Mouse (Mus musculus) erythroid progenitor cell, adult 5-6 weeks (primary cell): ENCODE results near the gene Map4k4. TPM values are rescaled to one million over a fixed set of nuclear protein-coding genes. Genes with fewer than 3 reads are reported as not detected.

Experiments used
- ATAC-seq: replicated peaks from 2 replicates; pipeline ENCODE4 v1.8.0; 2016; ENCODE audit warnings: moderate number of reproducible peaks, mild to moderate bottlenecking, moderate TSS enrichment, inconsistent platforms; ENCODE audit not compliant: poor library complexity, low FRiP score, severe bottlenecking
- total RNA-seq, 2 experiments: library from RNA; stranded (forward) in 1 of 2; stranded (reverse) in 1 of 2; fragments of 150-400 nt in 1 of 2; fragments of 186-747, 209-891 nt in 1 of 2; gene quantifications; 2 replicates each; pipeline versions ENCODE4 v1.2.3 to v1.2.4; 2015 to 2017; ENCODE audit warnings: low replicate concordance in 2 of 2

Gene Map4k4
- total RNA-seq, 2 experiments from 2014 or later: 28.1 to 28.7 TPM

DNA sequence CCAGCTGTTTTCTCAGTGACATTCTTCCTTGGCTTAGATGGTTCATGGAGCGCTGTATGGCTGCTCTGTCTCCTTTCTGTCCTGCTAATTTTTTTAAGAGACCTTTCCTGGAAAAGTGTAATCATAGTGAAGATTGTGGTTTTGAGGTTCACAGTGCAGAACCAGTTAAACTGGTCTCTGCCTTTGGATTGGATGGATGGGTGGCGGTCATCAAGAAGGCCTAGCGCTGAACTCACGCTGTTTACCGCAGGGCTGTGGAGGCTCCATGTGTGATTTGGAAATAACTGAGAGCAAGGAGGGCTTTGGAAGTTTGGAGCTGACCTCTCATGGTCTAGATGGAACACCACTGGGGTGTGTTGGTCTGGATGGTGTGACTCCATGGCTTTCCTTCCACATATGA, 56.0 kb downstream of the Map4k4 start:
- ATAC-seq: no peak

DNA sequence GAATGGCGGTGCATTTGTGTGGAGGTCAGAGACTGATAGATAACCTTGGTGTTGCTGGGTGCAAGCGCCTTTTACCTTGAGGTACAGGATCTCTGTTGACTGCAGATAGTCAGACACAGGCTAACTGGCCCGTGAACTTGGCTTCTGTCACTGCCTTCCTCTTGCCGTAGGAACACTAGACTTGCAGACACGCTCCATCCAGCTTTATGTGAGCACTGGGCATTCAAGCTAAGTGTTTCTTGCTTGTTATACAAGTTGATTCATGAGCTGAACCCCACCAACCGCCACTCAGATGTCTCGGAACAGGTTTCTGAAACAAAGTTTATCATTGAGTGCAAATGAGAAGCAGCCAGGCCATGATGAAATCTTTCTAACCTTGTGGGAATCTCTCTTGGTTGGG, 57.3 kb downstream of the Map4k4 start:
- no peak for ATAC-seq

DNA sequence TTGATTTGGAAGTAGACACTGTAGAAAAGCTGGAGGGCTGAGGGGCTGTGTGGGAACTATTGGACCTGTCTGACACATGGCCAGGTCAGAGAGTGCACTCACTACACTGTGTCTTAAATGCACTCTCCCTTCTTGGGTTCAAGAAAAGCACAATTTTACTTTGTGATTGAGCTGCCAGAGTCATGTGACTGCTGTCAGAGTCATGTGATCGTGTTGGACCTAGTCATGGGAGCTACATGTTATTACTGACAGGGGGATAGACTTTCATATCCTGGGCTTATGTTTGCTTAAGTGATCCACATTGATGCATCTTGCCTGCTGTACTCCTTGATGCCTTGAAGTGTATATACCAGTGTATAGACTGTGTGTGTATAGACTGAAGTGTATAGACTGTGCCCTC, 59.9 kb downstream of the Map4k4 start:
- no peak for ATAC-seq

DNA sequence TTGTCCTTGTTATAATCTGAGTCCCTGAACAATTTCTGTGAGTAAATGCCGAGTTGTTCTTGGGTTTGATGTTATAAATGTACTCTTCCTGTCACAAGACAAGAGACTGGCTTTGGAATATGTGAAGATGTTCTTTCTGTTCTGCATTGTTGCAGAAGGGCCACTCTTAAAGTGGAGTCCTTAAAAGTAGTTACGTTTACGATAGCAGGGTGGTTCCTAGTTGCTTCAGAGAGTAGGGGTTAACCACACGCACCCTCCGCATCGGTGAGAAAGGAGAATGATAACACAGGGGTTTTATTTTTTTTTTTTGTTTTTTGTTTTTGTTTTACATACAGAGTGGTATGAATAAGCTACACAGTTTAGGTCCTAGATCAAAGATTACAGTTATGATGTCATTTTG, 60.4 kb downstream of the Map4k4 start:
- no peak for ATAC-seq

DNA sequence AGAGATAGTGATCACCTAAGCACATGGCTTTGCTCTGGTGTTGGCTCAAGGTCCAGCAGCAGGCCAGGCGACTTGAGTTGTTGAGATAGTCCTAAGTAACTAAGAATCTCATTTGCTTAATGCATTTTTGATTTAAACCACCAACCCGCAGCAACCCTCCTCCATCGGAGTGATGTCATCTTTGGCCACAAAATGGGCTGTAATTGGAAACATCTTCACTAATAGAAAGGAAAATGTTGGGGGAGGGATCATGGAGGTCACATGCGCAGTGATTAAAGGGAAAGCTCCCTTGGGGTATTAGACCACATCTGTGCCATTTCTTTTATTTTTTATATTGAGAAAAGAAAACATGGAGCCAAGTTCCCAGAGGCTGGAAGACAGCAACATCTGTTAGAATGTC, 61.6 kb downstream of the Map4k4 start:
- ATAC-seq: no peak

DNA sequence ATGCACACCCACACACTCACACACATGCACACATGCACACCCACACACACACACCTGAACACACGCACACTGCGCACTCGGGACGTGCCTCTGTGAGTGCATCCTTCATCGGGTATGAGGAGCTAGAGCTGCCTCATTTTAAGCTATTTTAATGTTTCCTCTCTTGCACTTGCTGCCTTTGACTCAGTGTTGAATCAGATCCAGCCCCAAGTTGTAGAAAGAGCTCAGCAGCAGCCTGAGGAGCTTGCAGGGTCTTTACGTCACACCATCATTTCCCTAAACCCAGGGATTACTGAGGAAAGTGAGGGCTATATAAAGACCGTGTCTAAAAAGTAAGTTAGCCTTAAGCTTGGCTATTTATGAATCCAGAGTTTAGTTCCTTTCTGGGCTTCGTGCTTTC, 62.1 kb downstream of the Map4k4 start:
- no peak for ATAC-seq

DNA sequence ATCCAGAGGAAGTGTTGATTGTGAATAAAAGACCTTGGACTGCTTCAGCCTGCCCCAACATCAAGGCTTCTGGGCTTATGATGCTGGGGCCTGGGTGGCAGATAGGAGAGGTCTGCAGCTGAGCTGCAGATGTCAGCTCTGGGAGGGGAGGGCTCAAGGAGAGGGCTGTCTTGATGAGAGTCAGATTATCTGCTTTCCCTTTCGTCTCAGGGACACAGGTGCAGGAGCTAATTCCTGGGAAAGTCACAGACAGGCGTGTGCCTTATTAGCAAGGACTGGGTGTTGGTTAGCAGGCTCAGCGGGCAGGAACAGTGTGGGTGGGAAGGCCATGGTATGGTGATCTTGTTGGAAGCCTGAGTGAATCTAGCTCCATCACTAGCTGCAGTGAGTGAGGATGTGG, 63.1 kb downstream of the Map4k4 start:
- 0 out of 2 replicates have a peak, but pooled peaks have one; percentile 37 for ATAC-seq

DNA sequence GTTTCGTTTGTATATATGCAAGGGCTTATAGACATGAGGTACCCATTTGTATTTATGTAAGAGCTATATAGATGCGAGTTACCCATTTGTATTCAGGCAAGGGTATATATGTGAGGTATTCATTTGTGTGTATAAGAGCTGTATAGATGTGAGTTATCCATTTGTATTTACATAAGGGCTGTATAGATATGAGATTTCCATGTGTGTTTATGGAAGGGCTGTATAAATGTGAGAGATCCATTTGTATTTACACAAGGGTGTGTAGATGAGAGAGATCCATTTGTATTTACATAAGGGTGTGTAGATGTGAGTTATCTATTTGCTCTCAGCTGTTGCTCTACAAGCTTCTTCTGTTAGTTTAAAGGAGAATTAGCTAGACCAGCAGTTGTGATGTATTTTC, 63.7 kb downstream of the Map4k4 start:
- ATAC-seq: no peak

DNA sequence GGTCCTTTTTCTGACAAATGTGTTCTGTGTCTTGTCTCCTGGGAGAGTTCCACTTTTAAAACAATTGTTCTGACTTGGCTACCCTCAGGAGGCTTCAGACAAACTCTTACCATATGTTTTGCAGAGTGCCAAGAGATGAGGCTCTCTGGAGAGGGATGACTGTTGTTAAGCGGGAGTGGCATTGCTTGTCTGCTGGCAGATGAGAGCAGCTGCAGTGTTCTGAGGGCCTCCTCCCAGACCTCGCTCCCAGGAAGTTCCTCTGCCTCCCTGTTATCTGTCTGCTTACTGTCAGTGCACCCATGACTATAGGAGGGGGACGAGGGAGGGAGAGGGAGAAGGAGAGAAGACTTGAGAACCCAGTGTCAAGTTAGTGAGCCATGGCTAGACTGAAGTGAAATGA, 64.7 kb downstream of the Map4k4 start:
- ATAC-seq: no peak

DNA sequence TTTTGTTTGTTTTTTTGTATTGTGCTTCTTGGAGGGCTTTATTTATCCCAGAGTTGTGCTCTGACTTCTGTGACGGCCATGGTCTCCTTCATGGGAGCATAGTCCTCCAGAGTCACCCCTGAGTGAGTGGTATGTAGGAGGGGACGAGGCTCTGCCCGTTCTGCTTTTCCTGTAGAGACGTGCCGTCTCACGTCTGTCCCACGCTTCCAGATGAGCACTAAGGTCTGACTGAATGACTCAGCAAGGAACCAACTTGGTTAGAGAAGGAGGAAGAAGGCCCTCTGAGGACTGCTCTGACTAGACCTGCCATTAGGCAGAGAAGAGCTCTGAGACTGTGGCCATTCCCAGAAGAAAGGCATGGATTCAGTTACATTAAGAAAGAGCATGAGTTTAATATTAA, 68.3 kb downstream of the Map4k4 start:
- 0 out of 2 replicates have a peak, but pooled peaks have one; percentile 58 for ATAC-seq

DNA sequence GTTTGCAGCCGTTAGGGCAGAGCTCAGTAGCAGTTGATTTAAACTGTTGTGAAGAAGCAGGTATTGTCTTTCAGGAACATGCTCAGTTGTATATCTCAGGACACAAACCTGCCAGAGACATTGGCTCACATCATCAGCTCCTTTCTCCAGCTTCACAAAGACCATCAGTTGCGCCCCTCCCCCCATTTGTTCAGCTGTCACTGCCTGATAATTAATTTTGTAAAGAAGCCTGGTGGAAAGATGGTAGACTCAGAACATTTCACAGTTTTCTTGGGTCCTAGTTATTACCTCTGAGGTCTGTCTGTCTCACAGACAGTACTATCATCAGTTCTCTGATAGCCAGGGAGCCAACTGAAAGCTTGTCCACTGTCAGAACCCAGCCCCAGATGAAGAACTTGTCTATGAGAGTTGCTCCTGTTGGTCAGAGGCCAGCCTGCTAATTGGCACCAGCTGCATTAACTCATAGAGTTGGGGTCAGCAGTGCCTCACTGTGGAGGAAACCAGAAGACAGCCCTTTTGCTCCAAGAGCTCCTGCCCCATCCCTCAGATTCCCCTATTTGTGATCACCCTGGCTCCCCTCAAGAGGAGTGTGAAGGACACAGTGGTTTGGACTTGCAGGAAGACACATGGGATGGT, 69.2 kb downstream of the Map4k4 start:
- no peak for ATAC-seq

DNA sequence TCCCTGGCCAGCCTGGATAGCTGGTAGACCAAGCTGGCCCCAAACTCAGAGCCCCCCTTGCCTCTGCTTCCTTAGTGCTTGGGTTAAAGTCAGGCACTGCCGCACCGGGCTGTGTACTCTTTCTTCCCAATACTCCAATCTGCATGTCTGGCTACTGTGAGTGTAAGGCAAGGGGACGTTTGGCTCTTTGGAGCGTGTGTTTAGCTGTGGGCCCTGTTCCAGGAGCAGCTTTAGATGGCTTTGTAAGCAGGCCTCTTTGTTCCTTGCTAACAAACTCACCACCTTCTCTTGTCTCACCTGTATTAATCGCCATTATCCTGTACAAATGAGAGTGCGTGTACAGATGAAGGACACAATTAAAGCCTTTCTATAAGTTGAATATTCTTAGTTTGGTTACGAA, 71.7 kb downstream of the Map4k4 start:
- ATAC-seq: no peak

DNA sequence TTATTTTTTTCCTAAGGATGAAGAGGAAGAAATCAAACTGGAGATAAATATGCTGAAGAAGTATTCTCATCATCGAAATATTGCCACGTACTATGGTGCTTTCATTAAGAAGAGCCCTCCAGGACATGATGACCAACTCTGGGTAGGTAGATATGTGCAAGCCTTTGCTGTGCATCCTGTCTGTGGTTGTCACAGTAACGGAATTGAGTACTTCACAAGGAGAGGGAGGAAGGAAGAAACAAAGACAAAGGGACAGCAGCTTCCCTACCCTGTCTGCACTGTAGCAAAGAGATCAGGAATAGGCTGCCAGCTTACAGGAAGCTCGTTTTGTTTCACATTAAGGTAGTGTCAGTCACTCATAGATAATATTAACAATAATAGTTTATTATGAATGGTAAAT, 73.2 kb downstream of the Map4k4 start:
- no peak for ATAC-seq

DNA sequence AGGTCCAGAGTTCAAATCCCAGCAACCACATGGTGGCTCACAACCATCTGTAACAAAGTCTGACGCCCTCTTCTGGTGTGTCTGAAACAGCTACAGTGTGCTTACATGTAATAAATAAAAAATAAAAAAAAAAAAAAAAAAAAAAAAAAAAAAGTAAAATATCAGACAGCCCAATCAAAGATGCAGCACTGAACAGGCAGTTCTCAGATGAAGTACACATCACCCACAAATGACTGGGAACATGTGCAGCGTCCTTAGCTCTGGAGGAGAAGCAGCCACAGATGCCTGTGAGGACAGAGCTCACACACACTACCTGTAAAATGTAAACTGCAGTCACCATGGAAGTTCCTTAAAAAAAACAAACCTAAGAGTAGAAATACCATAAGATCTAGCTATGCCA, 74.3 kb downstream of the Map4k4 start:
- no peak for ATAC-seq

DNA sequence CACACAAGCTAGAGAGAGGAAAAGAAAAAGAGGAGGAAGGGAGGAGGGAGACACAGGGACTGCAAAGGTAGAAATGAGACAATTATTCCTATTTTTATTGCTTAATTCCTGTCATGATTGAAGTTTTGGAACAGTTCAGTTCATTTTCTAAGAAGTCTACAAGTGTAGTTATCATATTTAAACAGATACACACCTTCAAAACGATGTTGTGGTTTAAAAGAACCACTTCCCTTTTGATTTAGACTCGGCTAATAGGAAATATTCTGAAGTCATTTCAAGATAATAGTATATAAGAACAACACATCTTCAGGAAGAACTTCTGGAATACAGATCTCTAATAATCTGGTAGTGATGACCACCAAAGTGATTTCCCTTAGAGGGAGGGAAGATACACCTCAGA, 75.4 kb downstream of the Map4k4 start:
- ATAC-seq: no peak

DNA sequence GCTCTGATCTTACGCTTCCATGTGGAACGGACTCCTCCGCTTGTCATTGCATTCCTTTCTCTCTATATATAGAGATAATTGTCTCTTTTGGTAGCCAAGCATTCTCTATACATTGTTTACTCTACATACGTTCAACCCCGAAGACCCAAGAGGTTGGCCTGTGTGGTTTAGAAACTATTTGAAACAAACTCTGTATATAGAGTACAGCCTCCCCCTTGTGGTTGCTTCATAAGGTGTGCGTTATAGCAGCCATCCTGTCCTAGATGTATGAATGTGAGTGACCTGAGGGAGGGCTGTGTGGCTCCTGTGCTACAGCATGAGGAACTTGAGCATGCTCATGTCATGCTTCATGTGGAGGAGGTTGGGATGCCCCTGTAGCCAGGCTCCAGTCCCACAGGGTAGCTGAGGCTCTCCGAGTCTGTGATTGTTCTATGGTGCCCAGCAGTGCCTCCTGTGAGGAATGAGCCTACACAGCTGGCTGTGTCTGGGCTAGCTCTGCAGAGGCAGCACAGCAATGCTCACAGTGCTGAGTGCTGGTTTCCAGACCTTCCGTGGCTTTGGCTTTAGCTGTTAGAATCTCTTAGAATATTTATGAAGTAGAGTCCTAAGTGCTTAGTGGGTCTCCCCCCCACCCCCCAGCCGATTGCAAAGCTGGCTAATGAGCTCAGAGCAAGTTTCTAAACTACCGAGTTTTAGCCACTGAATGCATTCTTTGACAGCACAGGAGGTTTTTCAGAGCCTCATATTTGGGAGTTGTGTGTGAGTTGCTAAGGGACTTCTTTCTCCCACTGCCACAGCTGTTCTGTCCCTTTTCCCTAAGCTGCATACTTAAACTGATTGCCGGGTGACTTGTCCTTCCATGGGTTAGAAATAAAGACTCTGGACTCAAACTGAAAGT, 76.4 kb downstream of the Map4k4 start:
- no peak for ATAC-seq

DNA sequence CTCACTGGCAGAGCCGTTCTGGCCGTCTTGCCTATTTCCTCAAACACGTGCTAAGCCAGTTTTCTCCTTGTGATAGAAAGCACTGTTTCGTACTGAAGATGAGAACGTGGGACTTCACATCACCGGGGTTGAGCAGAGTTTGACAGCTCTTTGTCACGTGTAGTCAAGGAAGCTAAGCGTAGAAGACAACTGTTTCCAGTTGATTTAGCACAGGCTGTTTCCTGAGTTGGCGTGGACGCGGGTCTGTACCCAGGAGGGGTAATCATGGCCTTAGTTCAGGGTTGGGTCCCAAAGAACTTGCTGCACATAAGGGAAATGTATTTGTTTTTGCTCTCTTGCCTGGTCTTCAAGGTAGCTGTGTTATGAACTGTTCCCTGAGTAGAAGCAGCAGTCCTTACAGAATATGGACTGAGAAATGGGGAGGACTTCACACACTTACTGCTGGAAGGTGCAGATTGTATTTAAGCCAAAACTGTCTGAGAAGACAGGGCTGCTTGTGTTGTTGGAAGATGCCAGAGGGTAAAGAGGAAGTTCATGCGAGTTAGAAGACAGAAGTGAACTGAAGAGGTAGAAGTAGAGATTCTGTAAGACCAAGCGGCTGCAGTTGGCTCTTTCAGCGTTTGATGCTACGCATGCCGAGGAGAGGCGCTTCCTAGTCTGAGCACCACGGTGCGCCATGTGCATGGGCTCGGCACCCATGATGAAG, 78.2 kb downstream of the Map4k4 start:
- ATAC-seq: no peak

DNA sequence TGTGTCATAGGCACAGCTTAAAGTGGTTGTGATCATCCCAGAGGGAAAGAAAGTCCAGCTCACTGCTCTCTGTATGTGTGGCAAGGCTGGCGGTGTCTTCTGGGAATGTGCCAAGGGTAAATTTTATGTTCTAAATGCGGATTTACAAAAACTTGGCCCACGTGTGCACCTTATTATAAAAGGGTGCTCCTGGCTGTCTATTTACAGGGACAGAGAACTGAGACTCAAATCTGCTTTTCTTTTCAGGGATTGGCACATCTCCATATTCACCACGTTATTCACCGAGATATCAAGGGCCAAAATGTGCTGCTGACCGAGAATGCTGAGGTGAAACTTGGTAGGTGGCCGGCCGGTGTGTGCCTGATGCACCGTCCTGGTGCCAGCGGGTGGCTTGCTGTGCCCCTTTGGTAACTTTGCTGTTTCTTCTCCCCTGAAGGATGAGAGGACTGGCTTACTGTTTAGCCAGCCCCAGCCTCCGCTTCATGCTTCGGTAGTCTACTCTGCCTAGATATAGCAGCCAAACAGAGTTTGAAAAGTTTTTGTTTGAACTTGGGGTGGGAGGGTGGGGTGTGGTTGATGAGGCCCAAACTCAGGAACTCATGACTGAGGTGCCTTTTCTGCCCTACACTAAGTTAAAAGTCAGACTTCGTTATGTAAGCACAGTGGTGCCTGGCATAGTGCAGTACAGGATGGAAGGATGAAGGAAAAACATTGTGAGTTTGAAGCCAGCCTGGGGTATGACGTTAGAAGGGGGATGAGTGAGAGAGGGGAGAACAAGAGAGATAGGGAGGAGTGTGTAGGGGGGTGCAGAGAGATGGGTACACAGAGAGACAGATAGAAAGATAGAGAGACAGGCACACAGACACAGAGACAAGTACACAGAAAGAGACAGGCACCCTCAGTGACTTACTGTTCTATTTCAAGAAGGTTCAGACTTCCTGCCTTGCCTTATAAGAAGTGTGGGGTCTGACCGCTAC, 79.9 kb downstream of the Map4k4 start:
- ATAC-seq: no peak

DNA sequence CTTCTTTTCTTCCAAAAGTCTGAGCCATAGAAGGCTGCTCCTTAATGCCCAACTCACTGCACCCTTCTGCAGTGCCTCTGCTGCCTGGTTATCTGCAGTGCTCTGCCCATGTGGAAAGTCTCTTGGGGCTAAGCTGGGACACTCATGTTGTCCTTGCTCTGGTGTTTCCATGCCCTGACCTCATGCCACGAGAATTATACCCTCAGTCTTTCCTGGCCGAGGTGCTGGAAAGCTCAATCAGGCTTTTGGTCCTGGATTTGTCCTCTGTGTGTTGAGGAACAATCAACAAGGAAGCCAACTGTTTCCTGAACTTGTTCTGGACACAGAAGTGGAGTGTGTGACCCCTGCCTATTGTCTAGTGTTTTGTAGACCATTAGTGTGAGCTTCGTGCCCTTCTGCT, 81.3 kb downstream of the Map4k4 start:
- no peak for ATAC-seq
